Mouse (Mus musculus): ENCODE results near the gene 9230104L09Rik.

The 9230104L09Rik gene

DNA sequence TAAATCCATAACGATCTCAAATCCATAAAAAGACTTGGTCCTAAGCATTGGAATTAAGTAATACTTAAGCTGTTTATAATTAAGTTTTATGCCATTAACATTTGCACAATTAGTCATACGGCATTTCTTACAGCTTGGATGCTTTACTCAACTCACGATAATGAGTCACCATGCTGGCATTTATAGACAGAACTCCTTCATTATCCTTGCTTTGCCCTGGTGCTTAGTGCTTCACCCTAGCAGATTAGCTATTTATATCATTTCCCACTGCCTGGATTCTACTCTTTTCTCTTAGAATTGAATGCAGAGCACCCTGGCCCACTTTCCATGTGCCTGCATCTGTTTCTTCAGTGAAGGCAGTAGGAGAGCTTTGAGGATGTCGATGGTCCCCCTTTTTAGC, 7.3 kb downstream of the 9230104L09Rik start:
- DNase-seq (ENCODE audit: extremely low read depth, low read depth, low spot score): no peak

DNA sequence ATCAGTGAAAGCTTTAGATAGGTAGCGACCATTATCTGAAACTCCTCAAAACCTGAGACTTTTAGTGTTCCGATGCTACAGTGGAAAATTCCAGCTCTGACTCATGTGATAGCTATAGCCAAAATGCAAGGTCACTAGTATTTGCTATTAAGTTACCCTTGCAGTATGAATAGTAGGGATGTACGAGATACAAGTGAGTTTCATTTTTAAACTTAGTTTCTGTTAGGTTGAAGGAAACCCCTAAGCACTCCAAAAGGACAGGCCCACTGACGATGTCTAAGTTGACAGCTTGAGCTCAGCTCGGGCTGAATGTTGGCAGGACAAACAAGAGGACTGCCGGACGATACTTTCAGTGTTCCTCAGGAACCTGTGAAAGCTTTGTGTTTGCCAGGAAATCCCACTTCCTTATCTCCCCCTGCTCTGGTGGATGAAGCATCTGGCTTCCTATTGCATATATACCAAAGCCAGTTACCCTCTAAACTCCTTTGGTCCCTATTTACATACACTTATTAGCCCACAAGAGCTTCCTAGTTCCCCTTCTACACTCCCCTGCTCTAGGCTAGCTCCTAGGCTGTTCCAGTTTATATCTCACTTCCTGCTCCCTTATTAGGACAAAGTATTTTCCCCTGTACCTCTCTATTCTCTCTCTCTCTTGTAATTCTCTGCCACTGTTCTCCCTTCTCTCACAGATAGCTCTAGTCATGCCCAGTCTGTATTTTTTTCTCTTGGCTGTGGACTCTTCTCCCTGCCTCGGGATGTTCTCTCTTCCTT, 8.0 kb downstream of the 9230104L09Rik start:
- DNase-seq (ENCODE audit: extremely low read depth, low read depth, low spot score): no peak

DNA sequence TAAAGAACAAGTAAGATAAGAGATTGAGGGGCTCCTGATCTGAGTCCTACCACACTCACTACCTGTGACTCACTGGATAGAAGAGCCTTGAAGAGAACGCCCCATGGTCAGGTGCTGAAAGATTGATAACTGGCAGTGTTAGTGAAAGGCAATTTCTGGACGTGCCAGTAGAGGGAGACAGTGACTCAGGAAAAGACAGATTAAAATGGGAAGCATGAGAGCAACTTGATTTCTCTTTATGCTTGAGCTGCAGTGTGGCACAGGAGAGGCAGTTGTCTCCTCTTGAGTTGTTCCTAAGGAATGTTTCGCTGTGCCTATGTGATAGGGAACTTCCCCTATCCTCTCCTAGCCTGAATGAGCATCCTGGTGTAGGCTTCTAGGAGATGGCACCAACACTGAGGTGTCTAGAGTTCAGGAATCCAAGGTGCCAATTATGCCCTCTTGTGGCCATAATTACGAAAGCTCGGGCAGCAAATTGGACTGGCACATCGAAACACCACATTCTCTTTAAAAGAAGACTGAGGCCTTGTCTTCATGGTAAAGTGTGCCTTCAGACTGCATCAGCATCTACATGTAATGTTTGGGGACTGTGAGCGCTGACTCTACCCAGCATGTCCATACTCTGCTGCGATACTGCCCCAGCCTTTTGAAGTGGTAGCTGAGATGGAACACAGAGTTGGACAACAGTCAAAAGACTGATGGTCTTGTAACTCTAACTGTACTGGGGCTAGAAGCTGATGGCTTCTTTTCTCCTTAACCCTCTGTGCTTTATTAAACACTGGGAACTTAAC, 13.5 kb downstream of the 9230104L09Rik start:
- DNase-seq (ENCODE audit: extremely low read depth, low read depth, low spot score): no peak

DNA sequence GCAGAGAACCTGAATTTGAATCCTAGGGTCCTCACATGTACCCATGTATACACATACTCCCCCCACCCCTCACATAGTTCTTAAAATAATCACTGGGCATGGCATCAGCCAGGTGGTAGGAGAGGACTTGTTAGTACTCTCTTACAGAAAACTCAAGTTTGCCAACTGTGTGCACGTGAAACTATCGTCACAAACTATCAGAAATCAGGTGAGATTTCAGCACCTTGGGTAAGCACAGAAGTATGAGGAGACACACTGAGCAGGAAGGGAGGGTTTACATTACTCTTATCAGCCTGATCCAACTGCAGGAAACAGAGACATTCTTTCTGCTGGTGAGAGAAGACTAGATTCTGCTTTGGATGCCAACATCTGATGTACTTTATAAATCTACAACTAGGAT, 25.6 kb downstream of the 9230104L09Rik start:
- DNase-seq (ENCODE audit: extremely low read depth, low read depth, low spot score): no peak

DNA sequence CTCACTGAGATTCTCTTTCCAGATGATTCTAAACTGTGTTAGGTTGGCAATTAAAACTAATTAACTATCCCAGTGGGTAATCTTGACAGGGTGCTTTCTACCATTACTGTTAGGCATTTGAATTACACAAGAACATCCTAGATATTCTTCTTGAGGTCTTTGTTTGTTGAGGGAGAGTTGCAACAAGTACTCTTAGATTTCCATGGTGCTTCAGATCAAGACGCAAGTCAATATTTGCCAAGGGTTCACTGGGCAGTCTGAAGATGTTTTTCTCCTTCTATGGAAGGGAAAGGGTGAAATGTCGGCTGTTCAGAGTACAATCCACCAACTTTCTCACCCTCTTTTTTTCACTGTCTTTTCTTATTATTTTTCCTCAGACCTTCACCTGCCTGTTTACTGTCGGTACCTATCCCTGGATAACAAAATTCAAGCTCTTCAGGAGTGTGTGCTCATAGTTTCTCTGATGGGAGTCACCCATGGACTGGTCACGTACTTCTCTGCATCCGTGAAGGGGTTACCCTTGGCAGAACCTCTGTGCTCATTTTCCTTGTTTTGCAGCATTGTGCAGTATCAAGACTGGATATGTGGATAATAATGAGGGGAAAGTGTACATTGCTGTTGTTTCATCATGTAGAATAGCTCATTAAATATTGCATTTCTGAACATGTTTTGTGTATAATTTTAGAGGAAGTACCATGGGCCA, 26.6 kb downstream of the 9230104L09Rik start:
- no peak for DNase-seq (ENCODE audit: extremely low read depth, low read depth, low spot score)

DNA sequence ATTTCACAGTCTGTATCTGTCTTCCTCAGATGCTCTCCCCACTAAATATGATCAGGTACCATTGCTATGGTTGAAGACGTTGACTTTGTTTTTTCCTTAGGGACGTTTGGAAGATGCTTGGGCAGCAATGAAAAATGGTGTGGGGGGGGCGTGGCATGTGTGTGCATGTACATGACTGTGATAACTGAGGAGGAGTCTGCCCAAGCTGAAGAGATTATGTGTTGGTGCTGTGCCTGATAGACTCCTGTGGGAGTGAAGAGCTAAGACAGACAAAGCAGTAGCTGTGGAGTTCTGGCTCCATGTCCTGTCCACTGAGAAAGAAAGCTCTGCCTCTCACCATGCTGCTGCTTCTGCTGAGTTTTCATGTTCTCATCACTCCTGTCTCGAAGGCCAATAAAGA, 29.9 kb downstream of the 9230104L09Rik start, which contains the start of gene Cst9:
TSS of gene Cst9 (plus strand) at position 236 of the 400 bp plus-strand sequence.
- DNase-seq (ENCODE audit: extremely low read depth, low read depth, low spot score): no peak

DNA sequence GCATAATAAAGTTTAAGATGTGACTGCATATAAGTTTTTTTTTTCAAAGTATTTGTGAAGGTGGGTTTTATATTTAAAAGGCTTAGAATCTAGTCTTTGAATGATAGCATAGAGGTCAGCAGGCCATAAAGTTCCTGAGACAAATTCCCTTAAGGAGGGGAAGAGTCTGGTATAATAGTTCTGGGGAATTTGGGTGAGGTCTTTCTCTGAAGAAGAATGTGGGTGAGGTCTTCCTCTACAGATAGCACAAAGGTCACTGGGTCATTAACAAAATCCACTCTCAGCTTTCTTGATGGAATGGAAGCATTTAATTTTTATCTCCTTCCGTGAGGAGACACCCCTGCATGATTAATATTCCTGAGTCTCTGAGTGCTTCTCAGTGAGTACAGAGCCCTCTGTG, 38.9 kb downstream of the 9230104L09Rik start:
- no peak for DNase-seq (ENCODE audit: extremely low read depth, low read depth, low spot score)

DNA sequence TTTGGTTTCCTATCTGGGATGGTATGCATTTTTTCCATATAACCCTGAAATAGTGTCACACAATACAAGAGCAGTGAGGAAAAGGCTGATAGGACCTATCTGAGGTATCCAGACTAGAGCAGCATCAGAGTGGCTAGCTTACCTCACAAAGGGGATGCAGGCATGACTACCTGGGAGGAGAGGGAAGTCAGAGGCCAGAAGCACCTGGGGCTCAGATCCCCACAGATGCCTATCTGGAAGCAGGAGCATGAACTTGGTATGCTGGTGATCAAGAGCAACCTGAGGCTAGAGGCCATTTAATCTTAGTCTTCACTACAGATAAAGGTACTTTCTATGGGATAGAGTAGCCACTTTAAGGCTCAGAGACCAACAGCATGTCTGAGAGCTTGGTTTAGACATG, 44.9 kb downstream of the 9230104L09Rik start, which contains the start of gene Cst13:
TSS of gene Cst13 (plus strand) at position 173 of the 400 bp plus-strand sequence.
- no peak for DNase-seq (ENCODE audit: extremely low read depth, low read depth, low spot score)

DNA sequence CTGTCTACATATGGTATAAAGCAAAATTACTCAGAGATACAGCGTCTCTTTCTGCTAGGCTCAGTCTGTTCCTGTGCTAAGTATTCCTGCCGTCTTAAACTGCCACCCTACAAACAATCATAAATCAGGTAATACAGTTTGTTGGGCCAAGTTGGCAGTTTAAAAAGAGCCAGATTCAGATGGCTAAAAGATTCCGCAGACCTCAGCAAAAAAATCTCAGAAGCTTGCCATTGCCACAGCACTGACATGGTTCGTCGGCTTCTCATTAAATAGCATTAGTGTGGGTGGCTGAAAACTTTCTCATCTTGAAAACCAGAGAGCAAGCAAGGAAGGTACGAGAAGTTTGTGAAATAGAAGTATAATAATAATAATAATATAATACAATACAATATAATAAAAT, 58.1 kb downstream of the 9230104L09Rik start:
- no peak for DNase-seq (ENCODE audit: extremely low read depth, low read depth, low spot score)

DNA sequence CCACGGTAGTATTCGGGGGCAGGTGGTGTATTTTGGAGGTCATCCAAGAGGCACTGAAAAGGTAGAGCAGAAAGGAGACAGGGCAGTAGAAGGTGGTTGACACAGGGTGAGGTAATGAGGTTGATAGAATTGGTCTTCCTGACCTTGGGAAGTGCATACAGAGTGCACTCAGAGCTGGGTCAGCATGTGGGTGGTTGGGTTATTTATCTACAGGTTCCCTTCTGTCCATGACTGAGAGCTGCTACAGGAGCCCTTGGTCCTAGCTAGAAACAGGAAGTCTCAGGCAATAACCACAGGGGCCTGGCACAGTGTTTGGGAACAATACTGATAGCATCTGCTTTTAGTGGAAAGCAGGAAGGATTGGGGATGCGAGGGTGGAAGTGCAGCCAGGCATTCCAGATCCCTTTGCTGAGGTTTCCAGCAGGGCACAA, 63.3 kb downstream of the 9230104L09Rik start:
- no peak for DNase-seq (ENCODE audit: extremely low read depth, low read depth, low spot score)

DNA sequence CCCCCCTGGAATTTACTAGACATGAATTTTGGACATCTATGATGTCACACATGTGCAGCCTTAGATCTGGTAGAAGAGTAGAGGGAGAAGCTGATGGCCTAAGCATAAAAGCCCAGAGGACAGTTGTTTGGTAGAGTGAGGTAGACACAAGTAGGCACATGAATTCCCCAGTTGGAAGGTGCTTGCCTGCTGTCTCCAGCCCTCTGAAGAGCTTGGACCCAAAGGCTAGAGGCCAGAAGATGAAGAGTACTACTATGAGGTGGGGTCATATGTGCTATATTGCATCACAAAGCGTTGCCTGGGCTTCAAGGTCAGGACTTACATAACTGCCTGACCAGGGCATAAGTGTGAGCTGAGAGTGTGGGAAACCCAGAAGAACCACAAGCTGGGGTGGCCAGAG, 66.4 kb downstream of the 9230104L09Rik start, which contains the start of gene Cst8:
TSS of gene Cst8 (plus strand) at position 301 of the 400 bp plus-strand sequence.
- no peak for DNase-seq (ENCODE audit: extremely low read depth, low read depth, low spot score)

Measured in fat pad, adult 2 months (tissue).